Mouse (Mus musculus) testis, postnatal 14 days (tissue): ENCODE results near the gene Dnah2.
A peak's percentile ranks its signal among the peaks of the same experiment; 100 is the strongest.

Experiments
- DNase-seq: peaks from one replicate; pipeline ENCODE4 v3.0.0; 2021; ENCODE audit warnings: low spot score

The Dnah2 gene

GRCm38 (mm10) chr11:69406867-69407723 lies 141.8 kb downstream of the Dnah2 start:
- DNase-seq = no peak

- DNase-seq = peak; percentile 16
These were observed 142.6 kb downstream of the Dnah2 start for GRCm38 (mm10) chr11:69406282-69406681.

GRCm38 (mm10) chr11:69405397-69406200 lies 143.3 kb downstream of the Dnah2 start:
- DNase-seq = no peak

GRCm38 (mm10) chr11:69404595-69405396 lies 144.1 kb downstream of the Dnah2 start:
- no peak for DNase-seq

GRCm38 (mm10) chr11:69403691-69404594 lies 145.0 kb downstream of the Dnah2 start:
- peak; percentile 36 for DNase-seq

GRCm38 (mm10) chr11:69401987-69402386 lies 146.9 kb downstream of the Dnah2 start:
- DNase-seq = no peak

GRCm38 (mm10) chr11:69401210-69401637 lies 147.7 kb downstream of the Dnah2 start:
- DNase-seq = peak; percentile 84

- no peak for DNase-seq
These were observed 148.6 kb downstream of the Dnah2 start for GRCm38 (mm10) chr11:69400083-69400850.

- DNase-seq = peak; percentile 74
These were observed 149.5 kb downstream of the Dnah2 start for GRCm38 (mm10) chr11:69399201-69400082.

- peak; percentile 47 for DNase-seq
These were observed 150.3 kb downstream of the Dnah2 start for GRCm38 (mm10) chr11:69398486-69399200.

GRCm38 (mm10) chr11:69398059-69398458 lies 150.9 kb downstream of the Dnah2 start, which contains the start of gene Tmem88:
TSS of gene Tmem88 (minus strand) at chr11:69398234.
- no peak for DNase-seq

- DNase-seq = peak; percentile 58
These were observed 151.3 kb downstream of the Dnah2 start for GRCm38 (mm10) chr11:69397581-69398057.

GRCm38 (mm10) chr11:69396772-69397171 lies 152.1 kb downstream of the Dnah2 start:
- peak; percentile 46 for DNase-seq

GRCm38 (mm10) chr11:69395634-69396373 lies 153.1 kb downstream of the Dnah2 start:
- DNase-seq = peak; percentile 98

- DNase-seq = peak; percentile 93
These were observed 153.7 kb downstream of the Dnah2 start, which contains the start of the genes Naa38 and Cyb5d1 for GRCm38 (mm10) chr11:69395235-69395633. TSS of gene Naa38 (plus strand) at chr11:69395487. TSS of gene Cyb5d1 (minus strand) at chr11:69395631.

GRCm38 (mm10) chr11:69394591-69395167 lies 154.2 kb downstream of the Dnah2 start:
- peak; percentile 33 for DNase-seq
